Mouse (Mus musculus) layer of hippocampus, postnatal 25 days (tissue): Measurements from ENCODE around the gene Naa35. TPM values are rescaled to one million over a fixed set of nuclear protein-coding genes. Genes with fewer than 3 reads are reported as not detected.

Source experiments
- DNase-seq, 2 experiments: peaks; one replicate each; pipeline ENCODE4 v3.0.0; 2022; ENCODE audit warnings: mixed read lengths in 2 of 2, low spot score in 1 of 2; ENCODE audit errors: extremely low spot score in 1 of 2
- total RNA-seq, 2 experiments: library from RNA; stranded (reverse); gene quantifications; 2 replicates each; pipeline ENCODE4 v1.2.3; 2021

The Naa35 gene
- total RNA-seq, 2 experiments from 2014 or later: 99.1 to 103 TPM

GRCm38 (mm10) chr13:59626739-59627138 is 41.7 kb downstream of the Naa35 start:
- no peak for DNase-seq

GRCm38 (mm10) chr13:59634637-59635036 is 49.6 kb downstream of the Naa35 start:
- DNase-seq: no peak

- DNase-seq: no peak
Measured at GRCm38 (mm10) chr13:59637800-59638199, 52.7 kb downstream of the Naa35 start.

GRCm38 (mm10) chr13:59639368-59640177 is 54.5 kb downstream of the Naa35 start:
- no peak for DNase-seq

- no peak for DNase-seq
Measured at GRCm38 (mm10) chr13:59640178-59640440, 55.0 kb downstream of the Naa35 start.

- no peak for DNase-seq
Measured at GRCm38 (mm10) chr13:59642818-59643217, 57.8 kb downstream of the Naa35 start.

GRCm38 (mm10) chr13:59645491-59645890 is 60.4 kb downstream of the Naa35 start:
- no peak for DNase-seq

GRCm38 (mm10) chr13:59646674-59647244 is 61.7 kb downstream of the Naa35 start:
- no peak for DNase-seq

GRCm38 (mm10) chr13:59647484-59647883 is 62.4 kb downstream of the Naa35 start:
- DNase-seq: no peak

GRCm38 (mm10) chr13:59648598-59648997 is 63.5 kb downstream of the Naa35 start:
- DNase-seq: no peak

GRCm38 (mm10) chr13:59649781-59650180 is 64.7 kb downstream of the Naa35 start:
- DNase-seq: no peak

GRCm38 (mm10) chr13:59652651-59653050 is 67.6 kb downstream of the Naa35 start:
- no peak for DNase-seq

GRCm38 (mm10) chr13:59653136-59653535 is 68.1 kb downstream of the Naa35 start:
- no peak for DNase-seq

- no peak for DNase-seq
Measured at GRCm38 (mm10) chr13:59654465-59654864, 69.4 kb downstream of the Naa35 start.

- no peak for DNase-seq
Measured at GRCm38 (mm10) chr13:59655718-59656315, 70.8 kb downstream of the Naa35 start.

GRCm38 (mm10) chr13:59656316-59656832 is 71.3 kb downstream of the Naa35 start:
- DNase-seq: no peak

- DNase-seq: no peak
Measured at GRCm38 (mm10) chr13:59656975-59657388, 71.9 kb downstream of the Naa35 start.

- no peak for DNase-seq
Measured at GRCm38 (mm10) chr13:59657781-59658180, 72.7 kb downstream of the Naa35 start.

GRCm38 (mm10) chr13:59660371-59660770 is 75.3 kb downstream of the Naa35 start:
- no peak for DNase-seq

GRCm38 (mm10) chr13:59661387-59661786 is 76.3 kb downstream of the Naa35 start:
- DNase-seq: no peak

GRCm38 (mm10) chr13:59661966-59662365 is 76.9 kb downstream of the Naa35 start:
- DNase-seq: no peak
